Mouse (Mus musculus) CH12.LX (cell line): Measurements from ENCODE around the gene Tnfsf13. TPM values are rescaled to one million over a fixed set of nuclear protein-coding genes. Genes with fewer than 3 reads are reported as not detected.
"Not testable (repeated sequence)": the region's sequence is repeated elsewhere in the genome, so short reads cannot be mapped to it uniquely, and the experiment has no call there.

Source experiments
- DNase-seq: peaks from one replicate; pipeline ENCODE4 v3.0.0-alpha.2; 2013; ENCODE audit errors: extremely low read depth
- H3K27ac ChIP-seq: 2 replicates; pipeline ENCODE4 v1.5.1; 2012; ENCODE audit warnings: low read depth, mild to moderate bottlenecking, control low read depth, moderate library complexity; ENCODE audit not compliant: insufficient read depth
- H3K27me3 ChIP-seq: replicated peaks from 2 replicates; pipeline ENCODE3; 2012; ENCODE audit warnings: inconsistent platforms
- H3K36me3 ChIP-seq, 2 experiments: replicated peaks in 1 of 2; 2 replicates each; pipeline versions ENCODE3 to v1.6.1; 2012; ENCODE audit warnings: inconsistent platforms in 1 of 2, low read length in 1 of 2, mild to moderate bottlenecking in 1 of 2, mixed read lengths in 1 of 2, moderate library complexity in 1 of 2; ENCODE audit not compliant: control insufficient read depth in 1 of 2, insufficient read depth in 1 of 2
- H3K4me1 ChIP-seq, 2 experiments: 2 replicates each; pipeline ENCODE4 v1.6.1; 2012; ENCODE audit warnings: inconsistent platforms in 1 of 2, moderate library complexity in 1 of 2; ENCODE audit not compliant: insufficient read depth in 2 of 2, control insufficient read depth in 1 of 2
- H3K4me2 ChIP-seq: 2 replicates; pipeline ENCODE4 v1.6.1; 2012; ENCODE audit warnings: low read depth, mild to moderate bottlenecking, control low read depth; ENCODE audit not compliant: poor library complexity, insufficient read depth, severe bottlenecking
- H3K4me3 ChIP-seq, 3 experiments: fragments of 150-350 bp in 1 of 3; sonication (generic) in 1 of 3; replicated peaks in 1 of 3; 2 replicates each; pipeline versions ENCODE3 to v1.5.1; 2011 to 2012; ENCODE audit warnings: low read depth in 2 of 3, low read length in 2 of 3, mild to moderate bottlenecking in 2 of 3, moderate library complexity in 2 of 3, control low read depth in 1 of 3, improper control_type of control experiment in 1 of 3, inconsistent platforms in 1 of 3, mixed read lengths in 1 of 3; ENCODE audit not compliant: poor library complexity in 1 of 3
- H3K79me2 ChIP-seq: replicated peaks from 2 replicates; pipeline ENCODE4 v1.6.1; 2012; ENCODE audit warnings: mild to moderate bottlenecking, moderate library complexity; ENCODE audit not compliant: control insufficient read depth, poor library complexity, insufficient read depth, severe bottlenecking; ENCODE audit errors: extremely low read depth
- H3K9ac ChIP-seq: 2 replicates; pipeline ENCODE4 v1.6.1; 2012; ENCODE audit warnings: low read depth, mild to moderate bottlenecking, control low read depth, moderate library complexity; ENCODE audit not compliant: insufficient read depth
- H3K9me3 ChIP-seq: replicated peaks from 2 replicates; pipeline ENCODE3; 2012; ENCODE audit warnings: low read length, inconsistent platforms, mixed read lengths
- E2F4 ChIP-seq: IDR thresholded peaks from 2 replicates; pipeline ENCODE4 v1.6.1; 2011; ENCODE audit warnings: low read depth, low read length, improper control_type of control experiment; ENCODE audit not compliant: insufficient replicate concordance
- ELF1 ChIP-seq: IDR thresholded peaks from 2 replicates; pipeline ENCODE4 v1.6.1; 2014; ENCODE audit warnings: low read depth, mild to moderate bottlenecking, inconsistent platforms, low read length, improper control_type of control experiment
- EP300 ChIP-seq: IDR thresholded peaks from 2 replicates; pipeline ENCODE4 v1.6.1; 2011; ENCODE audit warnings: low read length, improper control_type of control experiment
- GABPA ChIP-seq: IDR thresholded peaks from 2 replicates; pipeline ENCODE4 v1.6.1; 2012; ENCODE audit warnings: low read depth, low read length, improper control_type of control experiment, inconsistent platforms; ENCODE audit not compliant: insufficient replicate concordance
- HCFC1 ChIP-seq: IDR thresholded peaks from 2 replicates; pipeline ENCODE4 v1.6.1; 2012; ENCODE audit warnings: low read depth, mild to moderate bottlenecking, inconsistent platforms, low read length, improper control_type of control experiment
- JUND ChIP-seq: conservative IDR thresholded peaks from 2 replicates; pipeline ENCODE4 v1.6.1; 2011; ENCODE audit warnings: low read depth, low read length, improper control_type of control experiment
- MAX ChIP-seq: IDR thresholded peaks from 2 replicates; pipeline ENCODE4 v1.6.1; 2011; ENCODE audit warnings: low read length, improper control_type of control experiment
- MAZ ChIP-seq: IDR thresholded peaks from 2 replicates; pipeline ENCODE4 v1.6.1; 2012; ENCODE audit warnings: low read depth, mild to moderate bottlenecking, inconsistent platforms, low read length, improper control_type of control experiment, moderate library complexity
- MXI1 ChIP-seq: IDR thresholded peaks from 2 replicates; pipeline ENCODE4 v1.6.1; 2011; ENCODE audit warnings: mild to moderate bottlenecking, low read depth, low read length, improper control_type of control experiment
- MYC ChIP-seq: IDR thresholded peaks from 2 replicates; pipeline ENCODE4 v1.6.1; 2011; ENCODE audit warnings: low read depth, mild to moderate bottlenecking, improper control_type of control experiment, low read length
- PAX5 ChIP-seq: IDR thresholded peaks from 2 replicates; pipeline ENCODE4 v1.6.1; 2012; ENCODE audit warnings: low read length, inconsistent platforms, mixed read lengths
- RCOR1 ChIP-seq: conservative IDR thresholded peaks from 2 replicates; pipeline ENCODE4 v1.6.1; 2012; ENCODE audit warnings: low read depth, mild to moderate bottlenecking, inconsistent platforms, low read length, improper control_type of control experiment
- SMC3 ChIP-seq: IDR thresholded peaks from 2 replicates; pipeline ENCODE4 v1.6.1; 2011; ENCODE audit warnings: low read depth, low read length, improper control_type of control experiment
- TBP ChIP-seq: conservative IDR thresholded peaks from 2 replicates; pipeline ENCODE4 v1.6.1; 2011; ENCODE audit warnings: low read depth, low read length, improper control_type of control experiment
- USF1 ChIP-seq: IDR thresholded peaks from 2 replicates; pipeline ENCODE4 v1.6.1; 2014; ENCODE audit warnings: low read depth, mild to moderate bottlenecking, inconsistent platforms, low read length, improper control_type of control experiment
- ZMIZ1 ChIP-seq: IDR thresholded peaks from 2 replicates; pipeline ENCODE4 v1.6.1; 2012; ENCODE audit warnings: low read depth, mild to moderate bottlenecking, inconsistent platforms, low read length, improper control_type of control experiment
- ZNF384 ChIP-seq: IDR thresholded peaks from 2 replicates; pipeline ENCODE4 v1.6.1; 2012; ENCODE audit warnings: low read depth, low read length, improper control_type of control experiment, inconsistent platforms
- dilution Hi-C: fragments of 300-500 bp; cut with MboI; formaldehyde crosslinking; loops from 2 replicates; pipeline ENCODE4 v1.14.3; 2020; ENCODE audit warnings: low sequenced_read_pairs; ENCODE audit not compliant: extremely low pct_unique_long_range_greater_than_20kb, extremely low pct_ligation_motif_present
- in situ Hi-C: fragments of 300-500 bp; cut with MboI; formaldehyde crosslinking; loops from 3 replicates; pipeline ENCODE4 v1.14.3; 2019; ENCODE audit warnings: low sequenced_read_pairs, low pct_ligation_motif_present, low pct_unique_long_range_greater_than_20kb, mixed read lengths
- polyA plus RNA-seq: library from polyadenylated mRNA; unstranded; fragments of >175 nt; gene quantifications from 2 replicates; pipeline ENCODE4 v1.2.1, GENCODE M21; 2012; ENCODE audit warnings: low read depth; ENCODE audit not compliant: insufficient read length
- total RNA-seq, 2 experiments: library from RNA; depleted of rRNA; stranded (reverse); fragments of 300-350 nt in 1 of 2; fragments of >200 nt in 1 of 2; gene quantifications; 2 replicates each; pipeline ENCODE4 v1.2.3; 2012 to 2014

Tnfsf13 gene
- total and polyA plus RNA-seq, 3 experiments, result 0.21 to 0.63 (median 0.35) TPM

- no peak overlapping the region for H3K4me3 ChIP-seq
Observed at GRCm38 (mm10) chr11:69703814-69704612, 18.4 kb upstream of the Tnfsf13 start.

GRCm38 (mm10) chr11:69703381-69703780 lies 17.8 kb upstream of the Tnfsf13 start:
- in situ Hi-C loops, H3K27ac ChIP-seq, DNase-seq: not testable (repeated sequence)
- TF ChIP-seq TBP, result peak; percentile 66; the same call in 1 of the 2 replicates
- TF ChIP-seq, all 38 proteins: peak for 1; not testable (repeated sequence) for 37
- H3K9ac ChIP-seq, dilution Hi-C loops, H3K9me3 ChIP-seq, H3K4me2 ChIP-seq, H3K79me2 ChIP-seq, H3K27me3 ChIP-seq, H3K4me1 ChIP-seq, H3K4me3 ChIP-seq, H3K36me3 ChIP-seq: not testable (repeated sequence)

More at GRCm38 (mm10) chr11:69703814-69704612, 18.4 kb upstream of the Tnfsf13 start:
- no peaks in the 10 kb centered on the region for H3K9me3 ChIP-seq
- no peak overlapping the region for H3K27ac ChIP-seq
- no peaks in the 10 kb centered on the region for H3K36me3 ChIP-seq
- no peak overlapping the region for H3K4me2 ChIP-seq
- in situ Hi-C loops, result no loop called here
- TF ChIP-seq E2F4 (no peak), MXI1 (no peak), PAX5 (no peak), TBP (no peak)
- H3K4me1 ChIP-seq, result peaks cover 0 to 7% of the 10 kb centered on the region in 2 experiments; a peak in 2 of 4 replicates
- no peak overlapping the region for H3K9ac ChIP-seq
- peaks cover 5% of the 10 kb centered on the region for H3K27me3 ChIP-seq
- H3K79me2 ChIP-seq, result no peaks in the 10 kb centered on the region
- dilution Hi-C loops, result no loop called here
- DNase-seq, result no peak

- dilution Hi-C loops, in situ Hi-C loops, H3K9ac ChIP-seq: not testable (repeated sequence)
Observed at GRCm38 (mm10) chr11:69702886-69703285, 17.3 kb upstream of the Tnfsf13 start.

GRCm38 (mm10) chr11:69699595-69699994 lies 14.0 kb upstream of the Tnfsf13 start:
- dilution Hi-C loops, result no loop called here
- Histone ChIP-seq H3K4me2 (no peak overlapping the region), H3K9ac (no peak overlapping the region), H3K4me1 (no peaks in the 10 kb centered on the region; a peak in 1 of 4 replicates), H3K36me3 (no peaks in the 10 kb centered on the region), H3K9me3 (peaks cover 5% of the 10 kb centered on the region), H3K27me3 (peaks cover 5% of the 10 kb centered on the region), H3K4me3 (no peak overlapping the region), H3K79me2 (no peaks in the 10 kb centered on the region), H3K27ac (no peak overlapping the region)
- DNase-seq, result no peak
- in situ Hi-C loops, result no loop called here
- TF ChIP-seq ZMIZ1 (no peak), RCOR1 (no peak), E2F4 (no peak), ZNF384 (no peak), EP300 (no peak), TBP (no peak), ELF1 (no peak), MAX (no peak), HCFC1 (no peak), MYC (no peak), GABPA (no peak), JUND (no peak), SMC3 (no peak), MAZ (no peak), USF1 (no peak)

More at GRCm38 (mm10) chr11:69702886-69703285, 17.3 kb upstream of the Tnfsf13 start:
- not testable (repeated sequence) for H3K27me3 ChIP-seq, DNase-seq, H3K4me2 ChIP-seq, H3K36me3 ChIP-seq, H3K4me1 ChIP-seq, H3K9me3 ChIP-seq, H3K27ac ChIP-seq, H3K4me3 ChIP-seq, H3K79me2 ChIP-seq
